Mouse (Mus musculus) left cerebral cortex, postnatal 25 days (tissue): ENCODE measurements at regions not wholly inside any gene's neighbourhood (a gene's known extent, or its start where the extent isn't known, plus 50 kb on each side); places are given as distances from the start of the nearest gene placed in this dataset.

Experiments used
- DNase-seq, 2 experiments: peaks; one replicate each; pipeline ENCODE4 v3.0.0; 2022; ENCODE audit warnings: low spot score in 2 of 2, mixed read lengths in 1 of 2
- intact Hi-C: fragments of 180-260 bp; cut with DNase I; formaldehyde crosslinking; loops from one replicate; pipeline ENCODE4 v1.15.1; 2025

- intact Hi-C loops = no loop called here
- no peak for DNase-seq
Observed at GRCm38 (mm10) chr1:43361455-43361863, 82.9 kb upstream of the Nck2 start.

- DNase-seq = no peak
- intact Hi-C loops = no loop called here
Observed at GRCm38 (mm10) chr1:43362136-43362535, 82.2 kb upstream of the Nck2 start.

GRCm38 (mm10) chr1:43363178-43363577 is 81.2 kb upstream of the Nck2 start:
- DNase-seq = no peak
- intact Hi-C loops = no loop called here

GRCm38 (mm10) chr1:43366433-43366832 is 77.9 kb upstream of the Nck2 start:
- intact Hi-C loops = no loop called here
- DNase-seq = no peak

GRCm38 (mm10) chr1:43367151-43367895 is 77.1 kb upstream of the Nck2 start:
- intact Hi-C loops = no loop called here
- peak in 1 of 2 experiments; percentile 10 for DNase-seq

GRCm38 (mm10) chr1:43371863-43372262 is 72.5 kb upstream of the Nck2 start:
- intact Hi-C loops = no loop called here
- DNase-seq = no peak

- no peak for DNase-seq
Observed at GRCm38 (mm10) chr1:43374946-43375345, 69.4 kb upstream of the Nck2 start.

GRCm38 (mm10) chr1:43375851-43376250 is 68.5 kb upstream of the Nck2 start:
- DNase-seq = no peak
- intact Hi-C loops = no loop called here

More at GRCm38 (mm10) chr1:43374946-43375345, 69.4 kb upstream of the Nck2 start:
- intact Hi-C loops = no loop called here

GRCm38 (mm10) chr1:43377491-43378263 is 66.7 kb upstream of the Nck2 start:
- no peak for DNase-seq
- intact Hi-C loops = no loop called here

- intact Hi-C loops = no loop called here
Observed at GRCm38 (mm10) chr1:43385008-43385407, 59.4 kb upstream of the Nck2 start.

GRCm38 (mm10) chr1:43394035-43394434 is 50.3 kb upstream of the Nck2 start:
- intact Hi-C loops = no loop called here
- peak in 1 of 2 experiments; percentile 25 for DNase-seq

More at GRCm38 (mm10) chr1:43385008-43385407, 59.4 kb upstream of the Nck2 start:
- no peak for DNase-seq
